Mouse (Mus musculus): ENCODE data around the gene Olfr95. TPM values are rescaled to one million over a fixed set of nuclear protein-coding genes. Genes with fewer than 3 reads are reported as not detected.

Gene Olfr95
- polyA plus RNA-seq (2012; rRNA removed) = not detected in 2 replicates

DNA sequence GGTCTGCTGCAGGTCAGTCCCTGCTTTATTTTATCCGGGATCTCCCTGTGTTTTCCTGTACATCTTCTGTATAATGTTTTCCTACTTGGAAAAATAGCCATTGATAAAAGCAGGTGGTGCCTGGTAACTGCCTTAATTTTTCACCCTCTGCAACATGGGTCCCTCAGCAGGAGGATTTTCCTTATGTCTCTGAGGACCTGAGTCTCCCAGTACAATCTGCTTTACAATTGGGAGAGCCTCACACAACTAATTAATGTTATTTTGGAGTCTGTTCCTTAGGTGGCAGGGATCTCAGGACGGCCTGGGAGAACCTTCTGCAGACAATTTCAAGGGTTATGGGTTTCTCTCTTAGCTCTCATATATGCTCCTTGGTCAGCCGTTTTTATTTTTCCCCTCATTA is at the start of gene Olfr95:
Gene Olfr95 (minus strand): TSS at position 101 of the 400 bp plus-strand sequence.

DNA sequence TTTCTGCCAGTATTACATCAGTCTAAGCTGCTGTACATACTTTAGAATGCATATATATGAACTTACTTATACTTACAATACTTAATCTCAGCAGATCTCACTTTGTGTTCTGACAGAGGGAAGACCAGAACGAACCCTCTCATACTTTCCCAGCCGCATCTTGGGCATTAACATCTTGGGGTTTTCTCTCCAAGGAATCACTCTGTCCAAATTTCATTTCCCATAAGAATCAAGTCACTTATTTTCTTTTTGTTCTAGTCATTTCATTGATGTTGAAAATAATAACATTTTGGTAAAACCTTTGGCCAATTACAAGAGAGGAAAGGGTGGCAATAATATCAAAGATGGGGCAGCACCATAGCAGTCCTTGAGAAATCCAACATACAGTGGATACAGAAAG is 24.3 kb upstream of the Olfr95 start, which contains the start of gene Olfr97:
Gene Olfr97 (minus strand): TSS at position 101 of the 400 bp plus-strand sequence.

DNA sequence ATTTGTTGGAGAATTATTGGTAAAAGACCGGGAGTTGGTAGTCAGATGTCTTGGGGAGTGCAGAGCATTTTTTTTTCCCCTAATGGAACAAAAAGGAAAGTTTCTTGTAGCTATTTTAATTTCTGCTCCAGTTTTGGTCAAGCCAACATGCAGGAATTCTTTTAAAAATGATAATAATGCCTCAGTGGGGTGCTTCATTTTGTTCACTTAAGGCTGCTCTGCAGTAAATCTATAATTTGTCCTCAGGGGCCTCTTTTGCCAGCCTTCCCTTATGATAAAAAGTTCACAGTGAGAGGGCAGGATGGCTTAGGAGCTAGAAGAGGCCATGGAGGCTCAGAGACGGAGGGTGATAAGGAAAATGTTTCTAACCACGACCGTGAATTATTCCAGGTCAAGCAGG is 6.9 kb upstream of the Olfr95 start, which contains the start of gene Olfr96:
Gene Olfr96 (plus strand): TSS at position 301 of the 400 bp plus-strand sequence.

DNA sequence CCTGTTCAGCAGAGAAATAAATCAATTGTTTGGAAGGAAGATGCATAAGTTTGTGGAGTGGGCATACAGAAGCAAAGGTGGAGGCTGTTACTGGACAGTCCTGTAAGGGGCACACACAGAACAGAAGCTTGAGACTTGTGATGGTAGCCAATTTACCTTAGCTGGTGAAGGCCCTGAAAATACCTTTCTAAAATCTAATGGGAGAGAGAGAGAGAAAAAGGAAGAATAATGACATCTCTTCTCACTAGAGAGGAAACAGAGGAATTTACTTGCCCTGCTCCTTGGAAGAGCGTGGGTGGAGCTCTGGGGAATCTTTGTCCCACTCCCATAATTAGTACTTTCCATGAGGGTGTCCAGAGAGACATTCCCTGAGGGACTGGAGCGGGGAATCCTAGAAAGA is 12.0 kb downstream of the Olfr95 start, which contains the start of gene Olfr94:
Gene Olfr94 (minus strand): TSS at position 101 of the 400 bp plus-strand sequence.

DNA sequence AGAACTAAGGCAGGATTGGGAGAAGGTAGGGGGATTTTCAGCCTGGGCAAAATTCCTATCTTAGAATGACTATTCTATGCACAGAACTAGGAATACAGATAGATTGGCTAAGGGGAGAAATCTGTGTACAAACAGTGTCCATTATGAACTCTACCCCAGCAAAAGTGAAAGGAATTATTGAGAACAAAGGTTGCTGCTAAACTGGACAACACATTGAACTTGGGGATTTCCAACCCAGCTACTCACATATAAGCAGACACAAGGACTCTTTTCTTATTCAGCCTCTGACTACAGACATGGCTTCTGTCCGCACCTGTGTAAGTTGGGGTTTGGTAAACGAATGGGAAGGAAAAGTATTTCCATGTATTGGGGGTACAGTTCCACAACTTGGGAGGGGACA is 19.3 kb downstream of the Olfr95 start, which contains the start of gene Ubd:
Gene Ubd (plus strand): TSS at position 237 of the 400 bp plus-strand sequence.

DNA sequence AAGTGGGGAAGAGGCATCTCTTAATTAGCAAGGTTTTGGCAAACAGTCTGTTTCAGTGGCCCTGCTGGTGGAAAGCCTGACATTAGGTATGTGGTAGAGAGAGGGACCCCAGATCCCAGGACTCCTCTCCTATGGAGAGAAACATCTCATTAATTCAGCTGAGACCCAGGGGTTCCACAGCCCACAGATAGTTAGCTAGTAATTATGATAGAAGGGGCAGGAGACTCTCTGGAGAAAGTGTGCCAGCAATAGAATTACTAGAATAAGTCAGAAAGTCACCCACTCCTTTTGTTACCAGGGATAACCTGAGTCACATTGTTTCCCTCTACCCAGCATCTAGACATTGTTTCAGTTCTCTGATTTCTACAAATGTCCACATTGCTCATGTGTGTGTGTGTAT is 51.5 kb downstream of the Olfr95 start, which contains the start of gene Olfr93:
Gene Olfr93 (minus strand): TSS at position 101 of the 400 bp plus-strand sequence.

Other genes starting within 250 kb of the Olfr95 start
- gene 2410137M14Rik, start 231.9 kb downstream of the Olfr95 start, polyA plus RNA-seq (2012; rRNA removed) = not detected in 2 replicates
- 0.10 TPM in 1 of 2 replicates, not detected in the other for gene H2-M5, start 223.6 kb downstream of the Olfr95 start, polyA plus RNA-seq (2012; rRNA removed)
- gene Zfp57, start 212.0 kb downstream of the Olfr95 start, polyA plus RNA-seq (2012; rRNA removed) = 0.31 and 0.65 TPM in 2 replicates
- not detected in 2 replicates for gene Mog, start 189.7 kb downstream of the Olfr95 start, polyA plus RNA-seq (2012; rRNA removed)
- 8.1 and 12.3 TPM in 2 replicates for gene Gabbr1, start 167.2 kb downstream of the Olfr95 start, polyA plus RNA-seq (2012; rRNA removed)
- gene Olfr90, start 124.6 kb downstream of the Olfr95 start, polyA plus RNA-seq (2012; rRNA removed) = not detected in 2 replicates
- gene Olfr91, start 114.8 kb downstream of the Olfr95 start, polyA plus RNA-seq (2012; rRNA removed) = not detected in 2 replicates
- not detected in 2 replicates for gene Olfr92, start 93.0 kb downstream of the Olfr95 start, polyA plus RNA-seq (2012; rRNA removed)
- not detected in 2 replicates for gene Olfr93, start 51.6 kb downstream of the Olfr95 start, polyA plus RNA-seq (2012; rRNA removed)
- not detected in 2 replicates for gene Ubd, start 19.2 kb downstream of the Olfr95 start, polyA plus RNA-seq (2012; rRNA removed)
- gene Olfr94, start 12.1 kb downstream of the Olfr95 start, polyA plus RNA-seq (2012; rRNA removed) = not detected in 2 replicates
- gene Olfr96, start 7.0 kb upstream of the Olfr95 start, polyA plus RNA-seq (2012; rRNA removed) = not detected in 2 replicates
- gene Olfr97, start 24.2 kb upstream of the Olfr95 start, polyA plus RNA-seq (2012; rRNA removed) = not detected in 2 replicates
- gene Olfr98, start 50.6 kb upstream of the Olfr95 start, polyA plus RNA-seq (2012; rRNA removed) = not detected in 2 replicates
- gene H2-M3, start 57.1 kb upstream of the Olfr95 start, polyA plus RNA-seq (2012; rRNA removed) = 1.7 TPM in 2 replicates
- not detected in 2 replicates for gene Olfr99, start 70.3 kb upstream of the Olfr95 start, polyA plus RNA-seq (2012; rRNA removed)
- not detected in 2 replicates for gene Olfr101, start 91.2 kb upstream of the Olfr95 start, polyA plus RNA-seq (2012; rRNA removed)
- gene Olfr102, start 103.9 kb upstream of the Olfr95 start, polyA plus RNA-seq (2012; rRNA removed) = not detected in 2 replicates
- not detected in 2 replicates for gene Olfr103, start 126.6 kb upstream of the Olfr95 start, polyA plus RNA-seq (2012; rRNA removed)
- gene Olfr104-ps, start 146.5 kb upstream of the Olfr95 start, polyA plus RNA-seq (2012; rRNA removed) = not detected in 2 replicates
- not detected in 2 replicates for gene Olfr105-ps, start 165.9 kb upstream of the Olfr95 start, polyA plus RNA-seq (2012; rRNA removed)
- gene Olfr106-ps, start 177.3 kb upstream of the Olfr95 start, polyA plus RNA-seq (2012; rRNA removed) = not detected in 2 replicates
- not detected in 2 replicates for gene Olfr107, start 186.1 kb upstream of the Olfr95 start, polyA plus RNA-seq (2012; rRNA removed)
- gene Olfr108, start 232.4 kb upstream of the Olfr95 start, polyA plus RNA-seq (2012; rRNA removed) = not detected in 2 replicates
- not detected in 2 replicates for gene Olfr109, start 245.8 kb upstream of the Olfr95 start, polyA plus RNA-seq (2012; rRNA removed)